Mouse (Mus musculus) lung, adult 2 months (tissue): ENCODE measurements at regions not wholly inside any gene's neighbourhood (a gene's known extent, or its start where the extent isn't known, plus 50 kb on each side); places are given as distances from the start of the nearest gene placed in this dataset.

ENCODE experiments used
- DNase-seq: peaks from one replicate; pipeline ENCODE4 v3.0.0; 2022
- H3K4me1 ChIP-seq: fragments of 200-500 bp; 2 replicates; pipeline ENCODE4 v1.6.1; 2011; ENCODE audit warnings: low read length; ENCODE audit not compliant: control insufficient read depth, insufficient read depth
- H3K4me3 ChIP-seq: fragments of 200-500 bp; replicated peaks from 2 replicates; pipeline ENCODE3; 2011; ENCODE audit warnings: low read depth, mild to moderate bottlenecking, control low read depth, low read length; ENCODE audit errors: extremely low read depth
- CTCF ChIP-seq: fragments of 200-500 bp; IDR thresholded peaks from 2 replicates; pipeline ENCODE4 v1.5.1; 2011; ENCODE audit warnings: mild to moderate bottlenecking, low read length, control low read depth; ENCODE audit not compliant: insufficient read depth
- POLR2A ChIP-seq: fragments of 200-500 bp; IDR thresholded peaks from 2 replicates; pipeline ENCODE4 v1.6.1; 2011; ENCODE audit warnings: low read depth, mild to moderate bottlenecking, control low read depth, low read length, borderline replicate concordance; ENCODE audit errors: extremely low read depth
- WGBS: fragments of 180-500 bp; shearing (Covaris S2); methylation state at CpG from one replicate; pipeline ENCODE4 v1.1.7; 2018; 5-methylcytosine and 5-hydroxymethylcytosine counted together

DNA sequence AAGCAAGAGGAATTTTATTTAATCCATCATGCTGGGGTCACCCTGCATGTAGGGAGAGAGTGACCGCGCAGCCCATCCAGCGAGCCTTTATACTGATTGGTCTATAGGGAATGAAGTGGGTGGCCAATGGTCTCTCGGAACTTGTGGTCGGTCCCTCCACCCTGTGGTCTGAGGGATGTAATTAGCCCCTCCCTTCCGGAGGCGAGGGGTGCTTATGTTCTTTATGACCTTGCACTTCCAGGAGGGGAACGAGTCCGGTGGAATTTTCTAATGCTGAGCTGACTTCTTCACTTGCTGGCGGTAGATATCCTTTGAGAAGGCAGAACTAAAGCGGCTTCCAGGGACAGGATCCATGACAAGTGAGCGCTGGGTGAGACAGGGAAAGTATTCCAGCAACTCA, 60.8 kb downstream of the H2al2a start:
- DNase-seq, result no peak
- WGBS, result 83% methylated on average over 12 of the region's 12 CpGs
- TF ChIP-seq CTCF, result no peak
- no peak for TF ChIP-seq POLR2A
- no peaks in the 10 kb centered on the region for H3K4me1 ChIP-seq
- no peak overlapping the region for H3K4me3 ChIP-seq

- TF ChIP-seq POLR2A (no peak), CTCF (no peak)
- WGBS, result 95% methylated on average over 6 of the region's 6 CpGs
- DNase-seq, result no peak
- Histone ChIP-seq H3K4me3 (no peak overlapping the region), H3K4me1 (no peaks in the 10 kb centered on the region)
These were observed 61.3 kb downstream of the H2al2a start for GRCm38 (mm10) chr2:17935466-17935865.

- whole genome bisulfite sequencing, result 96% methylated on average over 10 of the region's 10 CpGs
- Histone ChIP-seq H3K4me1 (no peaks in the 10 kb centered on the region), H3K4me3 (no peak overlapping the region)
- TF ChIP-seq POLR2A (no peak), CTCF (no peak)
- no peak for DNase-seq
These were observed 62.1 kb downstream of the H2al2a start for GRCm38 (mm10) chr2:17934610-17935009.

DNA sequence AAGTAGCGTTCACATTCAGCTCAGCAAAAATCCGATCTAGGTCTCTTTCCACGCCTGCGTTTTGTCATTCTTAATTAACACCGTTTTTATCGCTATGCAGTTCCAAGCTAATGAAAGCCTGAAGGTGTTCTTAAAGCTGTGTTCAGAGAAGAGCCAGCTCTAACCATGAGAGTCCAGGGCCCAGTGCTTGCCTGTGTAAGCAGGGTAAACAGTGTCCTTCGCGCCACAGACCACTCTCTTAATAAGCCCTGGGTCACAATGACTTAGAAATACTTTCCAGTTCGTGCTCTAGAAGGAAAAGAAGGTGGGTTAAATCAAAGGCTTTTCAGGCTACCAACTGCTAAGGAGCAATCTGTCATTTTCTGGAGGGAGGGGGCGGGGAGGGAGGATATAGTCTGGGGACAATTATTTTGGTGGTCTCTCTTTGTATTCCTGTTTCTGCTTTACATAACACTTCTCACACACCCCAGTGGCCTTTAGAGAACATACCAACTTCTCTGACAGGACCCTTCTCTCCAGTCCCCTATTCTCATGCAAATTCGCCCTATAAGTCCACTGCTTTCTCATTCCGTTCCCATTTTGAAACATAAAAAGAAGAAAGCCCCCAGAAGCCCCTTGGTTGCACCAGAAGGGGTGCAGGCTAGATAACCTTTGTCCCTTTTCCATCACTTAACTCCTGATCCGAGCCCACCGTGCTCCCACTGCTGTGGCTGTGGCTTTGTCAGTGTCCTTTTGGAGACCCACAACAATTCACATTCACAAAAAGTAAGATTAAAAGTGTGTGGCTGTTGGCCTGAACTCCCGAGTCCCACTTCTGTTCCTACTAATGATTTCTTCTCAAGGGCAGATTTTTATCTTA, 63.6 kb downstream of the H2al2a start:
- 71% methylated on average over 15 of the region's 15 CpGs for WGBS
- no peak for DNase-seq
- no peak overlapping the region for H3K4me3 ChIP-seq
- H3K4me1 ChIP-seq, result no peaks in the 10 kb centered on the region
- TF ChIP-seq CTCF (no peak), POLR2A (no peak)

DNA sequence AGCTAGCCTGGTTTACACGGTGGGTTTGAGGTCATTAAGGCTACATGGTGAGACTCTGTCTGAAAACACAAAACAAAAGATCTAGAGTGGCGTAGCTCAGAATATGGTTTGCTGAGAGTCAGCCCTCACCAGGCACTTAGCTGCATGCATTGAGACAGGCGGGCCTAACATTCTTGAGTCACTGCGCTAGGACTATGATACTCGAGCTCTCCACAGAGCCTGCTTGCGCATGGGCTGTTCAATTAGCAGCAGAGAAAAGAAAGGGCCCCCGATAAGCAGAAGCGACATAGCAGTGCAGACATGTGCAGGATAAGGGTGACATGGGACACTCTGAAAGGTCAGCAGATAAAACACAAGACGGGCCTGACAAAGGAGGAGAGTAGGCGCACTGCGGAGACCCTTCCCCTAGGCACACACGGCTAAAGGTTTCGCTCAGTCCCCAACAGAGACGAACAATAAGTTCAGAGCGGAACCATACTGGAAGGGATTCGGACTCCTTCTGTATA, 64.3 kb downstream of the H2al2a start:
- Histone ChIP-seq H3K4me1 (no peaks in the 10 kb centered on the region), H3K4me3 (no peak overlapping the region)
- 62% methylated on average over 16 of the region's 16 CpGs for WGBS
- no peak for TF ChIP-seq CTCF
- TF ChIP-seq POLR2A, result no peak
- DNase-seq, result no peak

DNA sequence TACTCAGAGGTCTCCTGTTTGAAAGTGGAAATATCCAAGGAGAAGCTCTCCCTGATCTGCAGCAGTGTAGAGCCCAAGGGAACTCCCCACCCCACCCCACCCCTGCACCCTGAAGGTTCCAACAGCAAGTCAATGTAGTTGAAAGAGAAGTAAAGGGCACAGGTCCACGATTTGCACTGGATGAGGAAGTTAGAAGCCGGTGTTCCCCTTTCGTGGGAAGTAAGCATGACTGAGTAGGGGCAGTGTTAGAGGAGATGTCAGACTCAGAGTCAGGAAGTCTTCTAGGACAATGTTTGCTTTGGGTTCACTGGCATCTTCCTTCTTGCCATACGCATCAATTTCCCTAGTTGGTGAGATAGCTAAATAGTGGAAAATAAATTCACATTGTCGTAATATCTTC, 64.9 kb downstream of the H2al2a start:
- H3K4me3 ChIP-seq, result no peak overlapping the region
- 63% methylated on average over 5 of the region's 5 CpGs for WGBS
- no peak for TF ChIP-seq POLR2A
- TF ChIP-seq CTCF, result no peak
- H3K4me1 ChIP-seq, result no peaks in the 10 kb centered on the region
- DNase-seq, result no peak

DNA sequence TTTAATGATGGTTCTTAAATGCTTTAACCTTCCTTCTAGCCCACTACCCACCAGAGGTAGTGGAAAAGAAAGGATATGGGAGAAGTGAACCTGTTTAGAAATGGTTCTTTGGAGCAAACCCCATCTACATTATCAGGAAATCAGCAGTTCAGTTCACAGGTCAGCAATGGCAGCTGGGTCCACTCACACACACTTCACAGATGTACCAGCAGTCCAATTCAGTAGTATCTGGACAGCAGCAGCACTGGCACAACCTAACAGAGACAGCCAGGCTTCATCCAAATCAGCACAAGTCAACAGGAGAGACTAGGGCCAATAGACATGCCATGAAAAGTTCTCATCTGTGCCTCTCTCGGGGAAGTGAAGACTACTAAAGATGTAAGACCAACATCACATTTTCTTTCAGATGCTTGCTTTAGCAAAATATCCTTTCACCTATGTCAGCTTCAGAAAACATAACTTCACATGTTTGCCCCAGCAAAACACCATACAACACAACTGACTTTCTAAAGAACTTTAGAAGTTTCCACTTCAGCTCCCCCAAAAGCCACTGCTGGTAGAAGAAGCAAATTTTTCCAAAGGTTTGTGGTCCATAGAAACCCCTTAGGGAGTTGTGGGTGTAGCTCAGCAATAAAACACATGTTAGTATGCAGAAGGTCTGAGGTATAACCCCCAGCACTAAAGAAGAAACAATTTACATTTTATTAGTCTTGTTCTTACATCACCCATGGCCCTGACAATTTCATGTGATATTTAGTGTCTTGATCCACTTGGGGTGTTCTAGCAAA, 77.7 kb downstream of the H2al2a start:
- TF ChIP-seq CTCF, result no peak
- no peak for TF ChIP-seq POLR2A
- 69% methylated on average over 1 of the region's 1 CpGs for WGBS
- no peak overlapping the region for H3K4me3 ChIP-seq
- H3K4me1 ChIP-seq, result no peaks in the 10 kb centered on the region
- DNase-seq, result no peak

GRCm38 (mm10) chr2:17917238-17917946, 79.4 kb downstream of the H2al2a start:
- no peak for TF ChIP-seq CTCF
- no peak for TF ChIP-seq POLR2A
- DNase-seq, result no peak
- no peaks in the 10 kb centered on the region for H3K4me1 ChIP-seq
- no peak overlapping the region for H3K4me3 ChIP-seq
- 34% methylated on average over 8 of the region's 8 CpGs for WGBS

DNA sequence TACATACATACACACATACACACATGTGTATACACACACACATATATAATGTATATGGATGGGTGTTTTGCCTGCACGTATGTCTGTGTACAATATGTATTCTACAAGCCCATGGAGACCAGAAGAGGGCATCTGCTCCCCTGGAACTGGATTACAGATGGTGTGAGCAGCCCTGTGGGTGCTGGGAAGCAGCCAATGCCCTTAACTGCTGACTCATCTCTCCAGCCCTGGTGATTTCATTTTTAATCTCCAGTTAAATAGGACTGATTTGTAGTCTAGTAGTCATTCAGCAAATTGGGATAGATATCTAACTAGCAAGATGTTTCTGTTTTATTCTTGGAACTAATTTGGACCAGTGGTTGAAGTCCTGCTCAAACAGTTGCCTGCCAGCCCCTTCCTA, 94.1 kb downstream of the H2al2a start:
- TF ChIP-seq CTCF (no peak), POLR2A (no peak)
- DNase-seq, result no peak
- Histone ChIP-seq H3K4me1 (no peaks in the 10 kb centered on the region), H3K4me3 (no peak overlapping the region)
- 83% methylated on average over 1 of the region's 1 CpGs for WGBS
